Mouse (Mus musculus): ENCODE measurements around the gene Uevld.
"Not testable (repeated sequence)": the region's sequence is repeated elsewhere in the genome, so short reads cannot be mapped to it uniquely, and the experiment has no call there.

The Uevld gene
- long read RNA-seq, experiment 1, full-length matches to known transcripts: 2 of 2 reads
- long read RNA-seq, experiment 1, partial matches to known transcripts: 0 of 2 reads
- long read RNA-seq, experiment 1, other reads (novel, unspliced or antisense): 0 of 2 reads
- long read RNA-seq, experiment 2, full-length matches to known transcripts: 1 of 3 reads
- long read RNA-seq, experiment 2, partial matches to known transcripts: 2 of 3 reads
- long read RNA-seq, experiment 2, other reads (novel, unspliced or antisense): 0 of 3 reads

- intact Hi-C loops (cut with DNase I): no loop called here
These were observed at the start of gene Uevld for GRCm38 (mm10) chr7:46957831-46958691. TSS of gene Uevld (minus strand) at chr7:46958527.

GRCm38 (mm10) chr7:47007818-47008167 lies 49.5 kb upstream of the Uevld start:
- intact Hi-C loops (cut with DNase I): no loop called here

- intact Hi-C loops (cut with DNase I): no loop called here
These were observed 48.9 kb upstream of the Uevld start for GRCm38 (mm10) chr7:47007109-47007780.

- intact Hi-C loops (cut with DNase I): no loop called here
These were observed 45.2 kb upstream of the Uevld start for GRCm38 (mm10) chr7:47003411-47004115.

GRCm38 (mm10) chr7:47001900-47002275 lies 43.6 kb upstream of the Uevld start:
- intact Hi-C loops (cut with DNase I): no loop called here

GRCm38 (mm10) chr7:47001125-47001899 lies 43.0 kb upstream of the Uevld start:
- intact Hi-C loops (cut with DNase I): no loop called here

GRCm38 (mm10) chr7:47000644-47000983 lies 42.3 kb upstream of the Uevld start:
- intact Hi-C loops (cut with DNase I): no loop called here

- intact Hi-C loops (cut with DNase I): no loop called here
These were observed 41.8 kb upstream of the Uevld start for GRCm38 (mm10) chr7:46999983-47000643.

GRCm38 (mm10) chr7:46998942-46999341 lies 40.6 kb upstream of the Uevld start:
- intact Hi-C loops (cut with DNase I): no loop called here

- intact Hi-C loops (cut with DNase I): no loop called here
These were observed 39.5 kb upstream of the Uevld start for GRCm38 (mm10) chr7:46997644-46998395.

- intact Hi-C loops (cut with DNase I): no loop called here
These were observed 38.7 kb upstream of the Uevld start for GRCm38 (mm10) chr7:46997008-46997407.

- intact Hi-C loops (cut with DNase I): no loop called here
These were observed 37.2 kb upstream of the Uevld start for GRCm38 (mm10) chr7:46995558-46995957.

GRCm38 (mm10) chr7:46993079-46993478 lies 34.8 kb upstream of the Uevld start:
- intact Hi-C loops (cut with DNase I): no loop called here

GRCm38 (mm10) chr7:46989387-46989786 lies 31.1 kb upstream of the Uevld start:
- intact Hi-C loops (cut with DNase I): not testable (repeated sequence)

GRCm38 (mm10) chr7:46987073-46987472 lies 28.7 kb upstream of the Uevld start:
- intact Hi-C loops (cut with DNase I): no loop called here

- intact Hi-C loops (cut with DNase I): no loop called here
These were observed 28.3 kb upstream of the Uevld start for GRCm38 (mm10) chr7:46986646-46987045.

- intact Hi-C loops (cut with DNase I): no loop called here
These were observed 27.6 kb upstream of the Uevld start for GRCm38 (mm10) chr7:46985718-46986505.

- intact Hi-C loops (cut with DNase I): no loop called here
These were observed 25.0 kb upstream of the Uevld start, which contains the start of gene Gm9999 for GRCm38 (mm10) chr7:46983280-46983679. TSS of gene Gm9999 (plus strand) at chr7:46983580.

GRCm38 (mm10) chr7:46975456-46975855 lies 17.1 kb upstream of the Uevld start:
- intact Hi-C loops (cut with DNase I): no loop called here

Measured in adrenal gland (tissue).